Comparison of ENCODE assay signal across 15 mouse cellular contexts in the genomic region with DNA sequence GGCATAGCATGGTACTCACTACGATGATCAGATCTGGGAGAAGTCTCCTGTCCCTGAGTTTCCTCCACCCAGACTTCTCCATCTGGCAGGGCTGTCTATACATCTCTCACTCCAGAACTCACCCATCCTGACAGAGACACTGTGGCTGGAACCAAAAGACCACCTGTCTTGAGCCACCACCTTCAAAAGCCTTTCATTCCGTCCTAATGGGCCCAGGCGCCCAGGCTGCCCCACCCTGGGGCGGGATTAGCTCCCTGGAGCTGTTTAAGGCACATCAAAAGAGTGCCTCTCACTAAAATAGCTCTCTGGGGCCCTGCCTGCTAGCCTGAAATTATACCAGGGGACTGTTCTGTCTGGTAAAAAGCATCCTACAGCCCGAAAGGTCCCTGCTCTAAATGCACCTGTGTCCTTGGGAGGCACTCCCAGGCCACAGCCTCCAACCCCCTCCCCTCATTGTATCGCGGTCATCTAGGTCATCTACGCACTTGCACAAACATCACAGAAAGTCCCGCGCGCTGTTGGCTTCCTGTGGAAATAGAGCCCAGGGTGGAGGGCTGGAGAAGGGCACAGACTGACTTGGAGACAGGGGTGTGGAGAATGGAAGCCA. TPM values are rescaled to one million over a fixed set of nuclear protein-coding genes. Genes with fewer than 3 reads are reported as not detected.
A peak's percentile ranks its signal among the peaks of the same experiment; 100 is the strongest.
DNase-seq lines count a peak whose midpoint lies in the region; ATAC-seq and TF ChIP-seq lines count a peak whose summit lies in the region.
"Had no signal": no experiment of that assay in that cellular context is flagged by ENCODE, and none has a peak within 500 bp of the region (broad histone marks: within the 10 kb centered on the region; RNA-seq: fewer than 3 reads in every experiment).

No protein-coding gene starts in this region.

- H3K4me2 ChIP-seq in hindbrain, embryonic 12.5 days (replicated peaks), result no peak overlapping the region
- H3K4me2 ChIP-seq: forebrain, embryonic 12.5 days had no signal

- H3K4me3 ChIP-seq in cerebellum, adult 2 months (replicated peaks; ENCODE audit: insufficient read depth, low read depth, low read length), result no peak overlapping the region
- H3K4me3 ChIP-seq in hindbrain, embryonic 10.5 days, result 0 out of 2 replicates have a peak overlapping the region, but pooled peaks have one; percentile 9
- no peak overlapping the region for H3K4me3 ChIP-seq in hindbrain, embryonic 12.5 days
- no peak overlapping the region for H3K4me3 ChIP-seq in testis, adult 2 months (ENCODE audit: control insufficient read depth, low read depth, low read length)
- H3K4me3 ChIP-seq: forebrain, embryonic 12.5 days had no signal

- H3K27me3 ChIP-seq in cerebellum, adult 2 months (ENCODE audit: control insufficient read depth, insufficient read depth, low read length), result no peaks in the 10 kb centered on the region
- peaks cover 15% of the 10 kb centered on the region; the same call in 1 of the 2 replicates for H3K27me3 ChIP-seq in hindbrain, embryonic 10.5 days (ENCODE audit: insufficient read depth, poor library complexity, severe bottlenecking)
- H3K27me3 ChIP-seq in hindbrain, embryonic 12.5 days, result no peaks in the 10 kb centered on the region; the same call in 1 of the 2 replicates
- H3K27me3 ChIP-seq in testis, adult 2 months (ENCODE audit: control insufficient read depth, insufficient read depth, low read length), result no peaks in the 10 kb centered on the region
- H3K27me3 ChIP-seq: forebrain, embryonic 12.5 days had no signal

- 53% methylated on average over 11 of the region's 11 CpGs for WGBS in cerebellum, adult 2 months
- 27% methylated on average over 11 of the region's 11 CpGs for WGBS in hindbrain, embryonic 10.5 days
- 28% methylated on average over 11 of the region's 11 CpGs for WGBS in hindbrain, embryonic 12.5 days

- H3K36me3 ChIP-seq in hindbrain, embryonic 10.5 days, result no peaks in the 10 kb centered on the region
- no peaks in the 10 kb centered on the region for H3K36me3 ChIP-seq in hindbrain, embryonic 12.5 days
- H3K36me3 ChIP-seq in testis, adult 2 months (ENCODE audit: control insufficient read depth, insufficient read depth, low read length), result no peaks in the 10 kb centered on the region
- H3K36me3 ChIP-seq: forebrain, embryonic 12.5 days had no signal

- no peak for ATAC-seq in hindbrain, embryonic 12.5 days (ENCODE audit: low FRiP score)
- no peak for ATAC-seq in erythroid progenitor cell, adult 5-6 weeks (replicated peaks; ENCODE audit: low FRiP score, poor library complexity, severe bottlenecking)

- no peak for TF ChIP-seq POLR2A in cerebellum, adult 2 months (IDR thresholded peaks at IDR 0.05; ENCODE audit: borderline replicate concordance, insufficient read depth, low read length)
- no peak for TF ChIP-seq POLR2A in testis, adult 2 months (IDR thresholded peaks at IDR 0.05; ENCODE audit: control insufficient read depth, low read depth, low read length)

- no peak for DNase-seq in cerebellum, adult 2 months
- no peak for DNase-seq in cerebellum, adult 9-10 months
- DNase-seq in hindbrain, embryonic 10.5 days (ENCODE audit: low spot score), result no peak
- DNase-seq in testis, postnatal 14 days (ENCODE audit: low spot score), result no peak
- no peak for DNase-seq in ovary, adult 18-20 months (ENCODE audit: low spot score)
- DNase-seq: cerebellum, adult 8-10 months; kidney, adult 9 months; lung, postnatal 36 days had no signal

- H3K9ac ChIP-seq in hindbrain, embryonic 12.5 days, result no peak overlapping the region
- H3K9ac ChIP-seq: forebrain, embryonic 12.5 days; liver, embryonic 14.5 days had no signal

- H3K27ac ChIP-seq in cerebellum, adult 2 months (ENCODE audit: insufficient read depth, low read length), result peak overlapping the region; percentile 46; the same call in 1 of the 2 replicates
- peak overlapping the region; percentile 35; the same call in 1 of the 2 replicates for H3K27ac ChIP-seq in hindbrain, embryonic 10.5 days
- H3K27ac ChIP-seq in hindbrain, embryonic 12.5 days, result no peak overlapping the region
- H3K27ac ChIP-seq in testis, adult 2 months (ENCODE audit: control insufficient read depth, insufficient read depth, low read depth, low read length), result peak overlapping the region; percentile 56; the same call in 1 of the 2 replicates
- H3K27ac ChIP-seq: forebrain, embryonic 12.5 days; liver, embryonic 14.5 days had no signal

- TF ChIP-seq CTCF in cerebellum, adult 2 months (IDR thresholded peaks at IDR 0.05; ENCODE audit: borderline replicate concordance, insufficient read depth, low read depth, low read length), result no peak
- TF ChIP-seq CTCF in testis, adult 2 months (IDR thresholded peaks at IDR 0.05; ENCODE audit: control insufficient read depth, insufficient read depth, insufficient replicate concordance, low read depth, low read length), result no peak

- no peaks in the 10 kb centered on the region for H3K4me1 ChIP-seq in cerebellum, adult 2 months (ENCODE audit: control insufficient read depth, insufficient read depth, low read length)
- peaks cover 45% of the 10 kb centered on the region for H3K4me1 ChIP-seq in hindbrain, embryonic 10.5 days (replicated peaks)
- peaks cover 18% of the 10 kb centered on the region for H3K4me1 ChIP-seq in hindbrain, embryonic 12.5 days
- peaks cover 3% of the 10 kb centered on the region for H3K4me1 ChIP-seq in testis, adult 2 months (ENCODE audit: control insufficient read depth, insufficient read depth, low read length)

- H3K9me3 ChIP-seq in hindbrain, embryonic 10.5 days, result no peaks in the 10 kb centered on the region
- no peaks in the 10 kb centered on the region for H3K9me3 ChIP-seq in hindbrain, embryonic 12.5 days (replicated peaks)
- H3K9me3 ChIP-seq: forebrain, embryonic 12.5 days had no signal

RNA-seq across cellular contexts. Expression of gene Cdkn1a, which starts 18.0 kb away (rescaled TPM):
- polyA plus RNA-seq in cerebellum, adult 2 months (2012; rRNA removed), result 12.6 and 19.4 TPM in 2 replicates
- 29.9 and 36.0 TPM in 2 replicates for polyA plus RNA-seq in hindbrain, embryonic 10.5 days (2016; fragmentation: Nextera tagmentation; extraction: Ambion mirVana)
- polyA plus RNA-seq in hindbrain, embryonic 12.5 days (2016; fragmentation: Nextera tagmentation; extraction: Ambion mirVana), result 39.0 and 43.6 TPM in 2 replicates
- polyA plus RNA-seq in testis, adult 2 months (2012; rRNA removed), result 10.5 and 11.3 TPM in 2 replicates
- 0.84 and 2.5 TPM in 2 replicates for total RNA-seq in erythroid progenitor cell, adult 5-6 weeks (2015; ENCODE audit: low replicate concordance)
- total RNA-seq in erythroid progenitor cell, adult 5-6 weeks (2017; ENCODE audit: low replicate concordance), result 2.3 TPM in 1 of 2 replicates, not detected in the other

RNA-seq across cellular contexts. Expression of gene Srsf3, which starts 40.4 kb away (rescaled TPM):
- 129 and 136 TPM in 2 replicates for polyA plus RNA-seq in cerebellum, adult 2 months (2012; rRNA removed)
- polyA plus RNA-seq in hindbrain, embryonic 10.5 days (2016; fragmentation: Nextera tagmentation; extraction: Ambion mirVana), result 723 and 795 TPM in 2 replicates
- 662 and 667 TPM in 2 replicates for polyA plus RNA-seq in hindbrain, embryonic 12.5 days (2016; fragmentation: Nextera tagmentation; extraction: Ambion mirVana)
- 75.4 and 83.4 TPM in 2 replicates for polyA plus RNA-seq in testis, adult 2 months (2012; rRNA removed)
- total RNA-seq in erythroid progenitor cell, adult 5-6 weeks (2015; ENCODE audit: low replicate concordance), result 336 and 352 TPM in 2 replicates
- 441 and 499 TPM in 2 replicates for total RNA-seq in erythroid progenitor cell, adult 5-6 weeks (2017; ENCODE audit: low replicate concordance)

RNA-seq across cellular contexts. Expression of gene Rab44, which starts 41.1 kb away (rescaled TPM):
- polyA plus RNA-seq in cerebellum, adult 2 months (2012; rRNA removed), result 0.32 and 0.47 TPM in 2 replicates
- 0.04 TPM in 1 of 2 replicates, not detected in the other for polyA plus RNA-seq in hindbrain, embryonic 10.5 days (2016; fragmentation: Nextera tagmentation; extraction: Ambion mirVana)
- 0.34 and 1.1 TPM in 2 replicates for polyA plus RNA-seq in hindbrain, embryonic 12.5 days (2016; fragmentation: Nextera tagmentation; extraction: Ambion mirVana)
- 2.4 TPM in 1 of 2 replicates, not detected in the other for polyA plus RNA-seq in testis, adult 2 months (2012; rRNA removed)
- total RNA-seq in erythroid progenitor cell, adult 5-6 weeks (2015; ENCODE audit: low replicate concordance), result 15.9 and 22.7 TPM in 2 replicates
- total RNA-seq in erythroid progenitor cell, adult 5-6 weeks (2017; ENCODE audit: low replicate concordance), result 22.2 and 28.0 TPM in 2 replicates
- total RNA-seq: layer of hippocampus, adult 18-20 months had no signal
- polyA plus RNA-seq: hindbrain, embryonic 11.5 days had no signal
